Mouse (Mus musculus): ENCODE data around the gene Adamts17. TPM values are rescaled to one million over a fixed set of nuclear protein-coding genes. Genes with fewer than 3 reads are reported as not detected.

Adamts17 gene
- polyA plus RNA-seq, 1 experiment from 2014 or later: 1.3 TPM

GRCm38 (mm10) chr7:66988441-66988840, 148.9 kb downstream of the Adamts17 start:
- no peak overlapping the region for H3K4me2 ChIP-seq (replicated peaks)
- no peaks in the 10 kb centered on the region for H3K4me1 ChIP-seq (replicated peaks)
- H3K4me3 ChIP-seq (replicated peaks): no peak overlapping the region
- H3K9me3 ChIP-seq: 0 out of 2 replicates have a peak, but pooled peaks cover 4% of the 10 kb centered on the region
- no peak overlapping the region for H3K9ac ChIP-seq (replicated peaks)
- H3K36me3 ChIP-seq: no peaks in the 10 kb centered on the region
- H3K27ac ChIP-seq: no peak overlapping the region
- H3K27me3 ChIP-seq: no peaks in the 10 kb centered on the region
- WGBS: 92% methylated on average over 3 of the region's 3 CpGs
- no peak for ATAC-seq

DNA sequence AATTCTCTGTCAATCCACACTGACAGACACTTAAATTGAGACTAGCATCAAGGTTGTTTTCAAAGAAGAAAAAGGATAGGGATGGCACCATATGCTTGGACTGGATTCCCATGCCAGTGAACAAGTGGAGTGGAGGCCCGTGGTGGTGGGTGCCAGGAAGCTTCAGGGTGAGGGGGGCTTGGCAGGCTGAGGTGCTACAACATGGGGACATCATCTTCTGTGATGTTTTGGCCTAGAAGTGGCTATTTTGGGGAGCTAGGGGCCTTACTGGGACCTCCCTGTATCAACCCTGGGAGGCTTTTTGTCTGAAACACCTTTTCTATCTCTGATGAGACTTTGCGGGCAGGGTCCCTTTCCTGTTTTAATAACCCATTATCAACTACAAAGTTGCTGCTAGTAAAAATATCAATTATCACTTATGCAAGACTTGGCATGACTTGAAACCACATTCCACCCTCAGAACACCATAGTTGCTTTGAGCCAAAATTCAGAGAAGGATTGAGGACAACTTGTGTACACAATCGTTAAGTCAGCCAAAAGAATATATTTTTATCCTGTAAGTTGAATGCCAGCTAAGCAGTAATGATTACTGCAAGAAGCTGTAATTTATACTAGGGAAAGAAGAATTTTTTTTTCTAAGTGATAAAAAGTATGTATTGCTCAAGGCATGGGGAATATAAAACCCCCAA, 150.0 kb downstream of the Adamts17 start:
- no peak for ATAC-seq

GRCm38 (mm10) chr7:66998821-66999220, 159.3 kb downstream of the Adamts17 start:
- Histone ChIP-seq H3K9me3 (no peaks in the 10 kb centered on the region), H3K27me3 (no peaks in the 10 kb centered on the region), H3K27ac (no peak overlapping the region), H3K4me2 (replicated peaks) (no peak overlapping the region), H3K4me3 (replicated peaks) (no peak overlapping the region), H3K4me1 (replicated peaks) (0 out of 2 replicates have a peak, but pooled peaks cover 3% of the 10 kb centered on the region), H3K9ac (replicated peaks) (no peak overlapping the region), H3K36me3 (no peaks in the 10 kb centered on the region)
- 90% methylated on average over 6 of the region's 6 CpGs for WGBS
- no peak for ATAC-seq

More for the DNA sequence above, 150.0 kb downstream of the Adamts17 start:
- Histone ChIP-seq H3K9me3 (no peaks in the 10 kb centered on the region), H3K4me1 (replicated peaks) (no peaks in the 10 kb centered on the region), H3K36me3 (no peaks in the 10 kb centered on the region), H3K27ac (no peak overlapping the region), H3K4me3 (replicated peaks) (no peak overlapping the region), H3K4me2 (replicated peaks) (no peak overlapping the region), H3K27me3 (no peaks in the 10 kb centered on the region), H3K9ac (replicated peaks) (no peak overlapping the region)
- 90% methylated on average over 3 of the region's 3 CpGs for WGBS

DNA sequence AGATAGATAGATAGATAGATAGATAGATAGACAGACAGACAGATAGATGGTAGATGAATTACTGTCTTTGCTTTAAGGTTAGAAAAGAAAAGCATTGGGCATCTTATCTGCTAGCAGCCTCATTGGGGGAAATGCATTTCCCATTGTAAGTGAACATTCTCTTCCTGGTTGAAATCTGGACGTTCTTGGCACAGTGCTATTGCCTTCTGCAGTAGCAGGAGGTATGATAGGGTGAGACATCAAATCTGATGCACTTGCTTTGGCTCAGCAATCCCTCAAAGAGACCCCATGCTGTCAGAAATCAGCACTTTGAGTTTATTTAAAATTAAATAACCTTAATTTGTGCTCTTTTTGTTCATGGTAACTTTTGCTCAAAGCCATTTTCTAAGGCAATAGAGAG, 164.1 kb downstream of the Adamts17 start:
- no peaks in the 10 kb centered on the region for H3K36me3 ChIP-seq
- no peak overlapping the region for H3K4me2 ChIP-seq (replicated peaks)
- no peaks in the 10 kb centered on the region for H3K27me3 ChIP-seq
- 64% methylated on average over 1 of the region's 1 CpGs for WGBS
- H3K4me3 ChIP-seq (replicated peaks): no peak overlapping the region
- H3K9me3 ChIP-seq: no peaks in the 10 kb centered on the region
- H3K4me1 ChIP-seq (replicated peaks): no peaks in the 10 kb centered on the region
- H3K27ac ChIP-seq: no peak overlapping the region
- no peak for ATAC-seq
- H3K9ac ChIP-seq (replicated peaks): no peak overlapping the region

DNA sequence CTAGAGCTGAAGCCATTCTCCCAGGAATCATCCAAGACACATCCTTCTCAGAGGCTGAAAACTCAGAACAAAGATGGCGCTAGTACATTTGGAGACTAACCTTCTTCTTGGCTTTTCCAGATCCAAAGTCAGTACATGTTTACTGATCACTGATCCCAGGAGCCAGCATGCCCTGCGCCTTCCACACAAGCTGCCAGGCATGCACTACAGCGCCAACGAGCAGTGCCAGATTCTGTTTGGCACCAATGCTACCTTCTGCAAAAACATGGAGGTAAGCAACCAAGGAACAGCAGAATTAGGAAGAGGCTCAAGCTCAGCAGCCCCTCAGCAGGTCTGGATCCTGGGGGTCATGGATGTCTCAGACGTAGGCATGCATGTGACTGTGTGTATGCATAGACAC, 164.7 kb downstream of the Adamts17 start:
- Histone ChIP-seq H3K27ac (no peak overlapping the region), H3K36me3 (no peaks in the 10 kb centered on the region), H3K4me3 (replicated peaks) (no peak overlapping the region), H3K4me2 (replicated peaks) (no peak overlapping the region), H3K9ac (replicated peaks) (no peak overlapping the region), H3K27me3 (no peaks in the 10 kb centered on the region), H3K9me3 (no peaks in the 10 kb centered on the region), H3K4me1 (replicated peaks) (no peaks in the 10 kb centered on the region)
- 93% methylated on average over 5 of the region's 5 CpGs for WGBS
- ATAC-seq: no peak

DNA sequence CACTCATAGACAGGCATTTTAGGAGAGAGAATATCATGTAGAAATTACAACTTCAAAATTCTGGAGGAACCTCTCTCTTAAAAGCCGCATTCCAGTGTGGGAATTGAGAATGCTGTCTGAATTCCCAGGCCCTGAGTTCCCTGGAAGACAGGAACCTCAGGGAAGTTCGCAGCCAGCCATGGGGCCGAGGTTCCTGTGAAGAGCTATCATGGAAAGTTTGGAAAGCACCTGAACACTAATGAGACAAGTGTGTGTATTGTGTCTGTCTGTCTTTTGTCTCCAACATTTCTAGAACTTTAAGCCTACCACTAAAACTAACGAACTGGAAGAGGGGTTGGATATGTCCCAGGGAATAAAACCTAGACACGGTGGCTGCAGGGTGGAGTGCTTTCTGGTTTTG, 170.3 kb downstream of the Adamts17 start:
- no peaks in the 10 kb centered on the region for H3K4me1 ChIP-seq (replicated peaks)
- H3K4me3 ChIP-seq (replicated peaks): no peak overlapping the region
- no peak overlapping the region for H3K9ac ChIP-seq (replicated peaks)
- H3K9me3 ChIP-seq: no peaks in the 10 kb centered on the region
- no peak overlapping the region for H3K4me2 ChIP-seq (replicated peaks)
- no peaks in the 10 kb centered on the region for H3K36me3 ChIP-seq
- no peak overlapping the region for H3K27ac ChIP-seq
- H3K27me3 ChIP-seq: no peaks in the 10 kb centered on the region
- WGBS: 81% methylated on average over 5 of the region's 5 CpGs
- no peak for ATAC-seq

- ATAC-seq: no peak
- no peaks in the 10 kb centered on the region for H3K36me3 ChIP-seq
- 89% methylated on average over 12 of the region's 12 CpGs for WGBS
Measured at GRCm38 (mm10) chr7:67012011-67012751, 172.6 kb downstream of the Adamts17 start.

DNA sequence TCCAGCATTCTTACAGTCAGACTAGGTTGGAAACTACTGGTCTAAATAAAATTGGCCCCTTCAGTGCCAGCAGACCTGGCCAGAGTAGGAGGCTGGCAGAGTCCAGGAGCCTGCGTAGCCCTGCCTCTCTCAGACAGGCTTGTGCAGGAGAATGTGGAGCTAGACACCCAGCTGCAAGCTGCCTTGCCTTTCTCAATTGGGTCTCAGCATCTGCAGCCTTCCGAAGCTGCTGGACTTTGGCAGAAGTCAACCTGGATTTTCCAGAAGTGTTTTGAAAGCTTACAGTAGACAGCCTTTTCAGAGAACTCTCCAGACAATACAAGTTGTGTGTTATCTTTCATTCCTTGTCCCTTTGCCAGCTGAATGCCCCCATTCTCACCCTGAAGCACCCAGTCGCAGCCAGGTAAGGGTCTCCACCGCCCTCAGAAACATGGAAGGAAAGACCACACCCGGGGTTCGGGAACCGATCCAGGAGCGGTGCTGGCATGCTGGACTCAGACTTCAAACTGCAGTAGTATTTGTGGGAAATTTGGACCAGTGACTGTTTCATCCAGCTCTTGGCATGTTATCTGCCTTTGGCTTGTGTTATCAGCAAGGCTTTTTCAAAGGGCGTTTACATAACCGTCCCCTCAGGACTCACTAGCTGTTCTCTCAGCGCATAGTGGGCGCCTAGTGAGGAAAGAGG, 173.8 kb downstream of the Adamts17 start:
- no peak for ATAC-seq
- Histone ChIP-seq H3K27me3 (no peaks in the 10 kb centered on the region), H3K4me2 (replicated peaks) (no peak overlapping the region), H3K27ac (no peak overlapping the region), H3K36me3 (no peaks in the 10 kb centered on the region), H3K9me3 (no peaks in the 10 kb centered on the region), H3K4me1 (replicated peaks) (no peaks in the 10 kb centered on the region), H3K4me3 (replicated peaks) (no peak overlapping the region), H3K9ac (replicated peaks) (no peak overlapping the region)
- 91% methylated on average over 12 of the region's 12 CpGs for WGBS

More at GRCm38 (mm10) chr7:67012011-67012751, 172.6 kb downstream of the Adamts17 start:
- no peaks in the 10 kb centered on the region for H3K4me1 ChIP-seq (replicated peaks)
- no peaks in the 10 kb centered on the region for H3K27me3 ChIP-seq
- H3K9me3 ChIP-seq: no peaks in the 10 kb centered on the region
- H3K4me3 ChIP-seq (replicated peaks): no peak overlapping the region
- H3K4me2 ChIP-seq (replicated peaks): no peak overlapping the region
- H3K27ac ChIP-seq: no peak overlapping the region
- H3K9ac ChIP-seq (replicated peaks): no peak overlapping the region

DNA sequence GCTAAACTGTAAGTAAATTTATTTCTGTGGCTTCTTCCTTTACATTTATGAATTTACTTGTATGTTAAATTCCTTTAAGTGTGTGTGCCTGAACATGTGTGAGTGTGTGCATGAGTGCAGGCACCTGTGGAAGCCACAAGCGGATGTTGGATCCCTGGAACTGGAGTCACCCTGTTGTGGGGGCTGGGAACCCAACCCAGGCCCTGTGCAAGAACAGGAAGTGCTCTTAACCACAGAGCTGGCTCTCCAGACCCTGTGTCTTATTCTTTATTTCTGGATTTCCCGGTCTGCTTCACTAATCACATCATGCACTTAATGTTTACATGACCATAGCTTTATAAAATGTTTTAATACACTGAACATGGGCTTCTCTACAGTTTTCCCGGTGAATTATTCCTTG, 180.4 kb downstream of the Adamts17 start:
- no peak overlapping the region for H3K4me3 ChIP-seq (replicated peaks)
- WGBS: 82% methylated on average over 3 of the region's 3 CpGs
- H3K4me1 ChIP-seq (replicated peaks): no peaks in the 10 kb centered on the region
- H3K4me2 ChIP-seq (replicated peaks): no peak overlapping the region
- no peak overlapping the region for H3K9ac ChIP-seq (replicated peaks)
- no peak overlapping the region for H3K27ac ChIP-seq
- ATAC-seq: no peak
- H3K36me3 ChIP-seq: no peaks in the 10 kb centered on the region
- H3K9me3 ChIP-seq: no peaks in the 10 kb centered on the region
- H3K27me3 ChIP-seq: no peaks in the 10 kb centered on the region

DNA sequence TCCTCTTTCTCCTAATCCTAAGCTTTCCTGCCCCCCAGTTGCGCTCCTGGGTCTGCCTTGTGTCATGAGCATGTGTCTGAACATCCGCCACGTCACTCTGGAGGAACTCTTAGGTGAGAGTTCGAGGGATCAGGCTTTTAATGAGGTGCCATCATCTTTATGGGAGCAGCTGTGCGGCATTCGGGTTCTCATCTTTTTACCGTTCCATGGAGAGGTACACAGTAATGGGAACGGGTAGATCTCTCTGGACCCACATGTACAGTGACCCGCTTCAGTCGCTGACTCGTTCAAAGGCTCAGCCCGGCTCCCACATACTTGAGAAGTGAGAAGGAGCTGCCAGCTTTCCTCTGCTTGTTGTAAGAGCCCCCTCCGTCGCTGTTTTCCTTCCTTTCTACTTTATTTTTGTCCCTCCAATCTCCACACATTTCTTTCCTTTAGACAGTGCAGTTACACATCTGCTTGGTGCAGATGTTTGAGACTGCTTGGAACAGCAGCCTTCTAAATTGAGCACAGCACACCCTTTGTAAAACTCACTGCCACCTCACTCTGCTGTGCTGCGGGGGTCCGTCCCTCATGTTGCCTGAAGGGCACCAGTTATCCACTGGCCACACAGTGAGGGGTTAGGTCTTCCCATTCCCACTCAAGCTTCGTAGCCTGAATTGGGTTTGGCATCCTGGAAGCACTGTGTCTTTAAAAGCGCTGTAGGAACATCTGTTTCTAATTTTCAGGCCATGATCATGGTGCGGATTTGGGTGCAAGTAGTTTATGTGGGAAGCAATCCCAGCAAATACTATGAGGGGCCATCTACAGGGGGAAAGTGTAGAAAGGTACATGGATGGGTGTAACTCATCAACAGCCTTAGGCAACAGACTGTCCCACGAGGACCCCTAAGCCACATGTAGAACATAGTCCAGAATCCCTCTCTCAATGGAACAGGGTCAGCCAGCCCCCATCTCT, 186.9 kb downstream of the Adamts17 start:
- Histone ChIP-seq H3K9me3 (no peaks in the 10 kb centered on the region), H3K4me3 (replicated peaks) (no peak overlapping the region), H3K9ac (replicated peaks) (no peak overlapping the region), H3K4me2 (replicated peaks) (no peak overlapping the region), H3K27me3 (no peaks in the 10 kb centered on the region), H3K27ac (no peak overlapping the region), H3K36me3 (no peaks in the 10 kb centered on the region), H3K4me1 (replicated peaks) (no peaks in the 10 kb centered on the region)
- WGBS: 89% methylated on average over 20 of the region's 20 CpGs
- ATAC-seq: no peak

DNA sequence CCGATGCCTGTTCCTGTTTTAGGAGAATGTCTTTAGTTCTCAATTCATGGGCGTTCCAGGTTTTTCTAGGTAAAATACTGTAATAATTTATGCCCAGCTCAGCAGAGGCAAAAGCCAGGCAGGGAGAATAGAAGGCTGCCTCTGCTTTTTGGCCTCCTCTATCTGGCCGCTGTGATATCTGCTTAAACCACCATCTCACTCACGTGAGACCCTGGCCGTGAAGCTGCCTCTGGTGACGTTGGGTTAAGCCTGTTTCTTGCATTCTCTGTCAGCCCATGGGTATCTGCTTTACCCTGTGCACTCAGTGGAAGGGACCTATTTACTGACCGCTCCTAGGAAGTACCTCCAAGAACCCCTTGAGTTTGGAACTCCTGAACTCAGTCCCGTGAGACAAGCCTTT, 187.7 kb downstream of the Adamts17 start:
- Histone ChIP-seq H3K9ac (replicated peaks) (no peak overlapping the region), H3K4me1 (replicated peaks) (no peaks in the 10 kb centered on the region), H3K27ac (no peak overlapping the region), H3K4me2 (replicated peaks) (no peak overlapping the region), H3K9me3 (no peaks in the 10 kb centered on the region), H3K27me3 (no peaks in the 10 kb centered on the region), H3K36me3 (no peaks in the 10 kb centered on the region), H3K4me3 (replicated peaks) (no peak overlapping the region)
- WGBS: 90% methylated on average over 8 of the region's 8 CpGs
- ATAC-seq: no peak

Measured in midbrain, embryonic 13.5 days (tissue).